Mouse (Mus musculus) heart, embryonic 10.5 days (tissue): Measurements from ENCODE around the gene Mvb12a. TPM values are rescaled to one million over a fixed set of nuclear protein-coding genes. Genes with fewer than 3 reads are reported as not detected.
A peak's percentile ranks its signal among the peaks of the same experiment; 100 is the strongest.

Experiments used
- DNase-seq: peaks from one replicate; pipeline ENCODE4 v3.0.0-alpha.2; 2017; ENCODE audit warnings: low spot score
- H3K27ac ChIP-seq: fragments of 300-500 bp; sonication (generic); 2 replicates; pipeline ENCODE4 v1.5.1; 2016; ENCODE audit warnings: mild to moderate bottlenecking
- H3K27me3 ChIP-seq: fragments of 300-500 bp; sonication (generic); 2 replicates; pipeline ENCODE4 v1.6.1; 2016; ENCODE audit warnings: mild to moderate bottlenecking; ENCODE audit not compliant: poor library complexity, insufficient read depth, severe bottlenecking
- H3K36me3 ChIP-seq: fragments of 300-500 bp; sonication (generic); 2 replicates; pipeline ENCODE4 v1.6.1; 2016; ENCODE audit warnings: mild to moderate bottlenecking, moderate library complexity
- H3K4me1 ChIP-seq: fragments of 300-500 bp; sonication (generic); 2 replicates; pipeline ENCODE4 v1.6.1; 2016; ENCODE audit warnings: mild to moderate bottlenecking
- H3K4me3 ChIP-seq: fragments of 300-500 bp; sonication (generic); 2 replicates; pipeline ENCODE4 v1.5.1; 2016; ENCODE audit warnings: mild to moderate bottlenecking, moderate library complexity
- H3K9me3 ChIP-seq: fragments of 300-500 bp; sonication (generic); 2 replicates; pipeline ENCODE4 v1.6.1; 2016; ENCODE audit warnings: mild to moderate bottlenecking, moderate library complexity
- WGBS: fragments of 180-500 bp; shearing (Covaris S2); methylation state at CpG from one replicate; pipeline ENCODE4 v1.1.7; 2016; 5-methylcytosine and 5-hydroxymethylcytosine counted together
- polyA plus RNA-seq: library from polyadenylated mRNA; unstranded; fragments of >200 nt; fragmentation: Nextera tagmentation; extraction: Ambion mirVana; gene quantifications from 2 replicates; pipeline ENCODE4 v1.2.1, GENCODE M21; 2016

Gene Mvb12a
- polyA plus RNA-seq: 71.9 and 75.6 TPM in 2 replicates

- Histone ChIP-seq H3K4me1 (peaks cover 15% of the 10 kb centered on the region), H3K4me3 (peak within 1 kb of the TSS; percentile 92), H3K36me3 (peaks cover 27% of the 10 kb centered on the region), H3K9me3 (no peaks in the 10 kb centered on the region), H3K27ac (peak within 1 kb of the TSS; percentile 89), H3K27me3 (no peaks in the 10 kb centered on the region)
- under 1% methylated on average over 54 of the region's 55 CpGs for WGBS
- DNase-seq: peak; percentile 100
Measured at GRCm38 (mm10) chr8:71542632-71543343, at the start of gene Mvb12a. Gene Mvb12a, plus strand, starts transcription at chr8:71542922.

DNA sequence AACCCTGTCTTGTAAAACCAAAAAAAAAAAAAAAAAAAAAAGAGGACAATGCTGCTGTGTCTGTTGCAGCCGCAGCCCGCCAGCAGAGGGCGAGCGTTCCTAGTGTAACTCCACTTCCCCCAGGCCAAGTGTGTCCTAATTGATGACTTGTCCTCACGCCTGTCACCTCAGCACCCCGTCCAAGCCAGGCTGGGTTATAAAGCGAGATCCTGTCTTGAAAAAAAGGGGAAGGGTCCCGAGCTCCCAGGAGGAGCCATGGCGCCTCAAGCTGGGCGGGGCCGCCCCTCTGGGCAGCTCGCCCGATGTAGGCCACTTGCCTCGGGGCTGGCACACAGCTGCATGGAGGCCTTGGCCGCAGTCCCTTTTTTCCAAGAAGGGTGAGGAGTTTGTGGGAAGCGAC, 47.7 kb upstream of the Mvb12a start:
- peak overlapping the region; percentile 24; the same call in 1 of the 2 replicates for H3K4me3 ChIP-seq
- H3K27me3 ChIP-seq: no peaks in the 10 kb centered on the region
- peaks cover 52% of the 10 kb centered on the region for H3K4me1 ChIP-seq
- peaks cover 43% of the 10 kb centered on the region for H3K36me3 ChIP-seq
- H3K27ac ChIP-seq: peak overlapping the region; percentile 69; the same call in 1 of the 2 replicates
- WGBS: 24% methylated on average over 16 of the region's 16 CpGs
- peak; percentile 83 for DNase-seq
- H3K9me3 ChIP-seq: no peaks in the 10 kb centered on the region

- Histone ChIP-seq H3K4me3 (no peak overlapping the region), H3K9me3 (no peaks in the 10 kb centered on the region), H3K4me1 (peaks cover 54% of the 10 kb centered on the region), H3K36me3 (peaks cover 36% of the 10 kb centered on the region), H3K27me3 (no peaks in the 10 kb centered on the region), H3K27ac (peak overlapping the region; percentile 56; the same call in 1 of the 2 replicates)
- 89% methylated on average over 5 of the region's 5 CpGs for WGBS
- DNase-seq: no peak
Measured at GRCm38 (mm10) chr8:71495811-71496210, 46.9 kb upstream of the Mvb12a start.

DNA sequence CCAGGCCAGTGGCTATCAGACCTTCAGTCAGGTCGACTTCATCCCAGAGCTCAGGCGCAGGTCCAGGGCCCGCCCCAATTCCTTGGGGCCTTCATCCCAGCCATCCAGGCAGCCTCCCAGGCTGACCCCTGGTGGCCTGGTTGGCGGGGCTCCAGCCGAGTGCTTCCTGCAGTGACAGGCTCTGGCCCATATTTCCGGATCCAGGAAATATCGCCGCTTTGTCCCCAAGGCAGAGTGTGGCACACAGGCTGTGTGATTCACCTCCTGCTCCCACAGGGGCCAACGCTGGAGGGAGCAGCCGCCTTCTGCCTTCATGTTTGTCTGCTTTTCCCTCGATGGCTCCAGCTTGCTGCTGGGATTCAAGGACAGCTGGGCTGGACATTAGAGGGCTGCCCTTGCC, 46.2 kb upstream of the Mvb12a start:
- DNase-seq: peak; percentile 82
- Histone ChIP-seq H3K9me3 (no peaks in the 10 kb centered on the region), H3K4me3 (no peak overlapping the region), H3K36me3 (peaks cover 29% of the 10 kb centered on the region), H3K27ac (peak overlapping the region; percentile 56; the same call in 1 of the 2 replicates), H3K4me1 (peaks cover 54% of the 10 kb centered on the region), H3K27me3 (no peaks in the 10 kb centered on the region)
- WGBS: 35% methylated on average over 11 of the region's 11 CpGs

DNA sequence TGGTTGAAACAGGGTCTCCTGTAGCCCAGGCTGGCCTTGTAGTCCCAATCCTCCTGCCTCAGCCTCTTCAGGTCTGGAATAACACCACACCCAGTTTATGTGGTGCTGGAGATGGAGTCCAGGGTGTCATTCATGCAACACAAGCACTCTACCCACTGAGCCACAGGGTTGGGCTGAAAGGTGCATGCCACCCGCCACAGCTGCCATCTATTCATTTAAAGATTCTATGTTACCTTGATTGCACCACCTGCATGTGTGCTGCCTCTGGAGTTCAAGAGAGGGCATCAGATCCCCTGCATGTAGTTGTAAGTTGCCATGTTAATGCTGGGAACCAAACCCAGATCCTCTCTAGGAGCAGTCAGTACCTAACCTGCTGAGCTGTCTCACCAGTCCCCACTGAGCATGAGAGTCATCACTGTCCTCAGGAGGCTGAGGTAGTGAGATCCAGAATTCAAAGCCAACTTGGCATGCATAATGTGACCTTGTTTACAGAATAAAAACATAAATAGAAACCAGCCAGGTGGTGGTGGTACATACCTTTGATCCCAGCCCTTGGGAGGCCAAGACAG, 45.6 kb upstream of the Mvb12a start:
- DNase-seq: no peak
- Histone ChIP-seq H3K27ac (peak overlapping the region; percentile 79; the same call in 1 of the 2 replicates), H3K27me3 (no peaks in the 10 kb centered on the region), H3K9me3 (no peaks in the 10 kb centered on the region), H3K4me3 (no peak overlapping the region), H3K36me3 (peaks cover 22% of the 10 kb centered on the region), H3K4me1 (peaks cover 54% of the 10 kb centered on the region)
- WGBS: 93% methylated on average over 1 of the region's 1 CpGs

GRCm38 (mm10) chr8:71497881-71498501, 44.7 kb upstream of the Mvb12a start:
- 14% methylated on average over 15 of the region's 15 CpGs for WGBS
- H3K4me3 ChIP-seq: peak overlapping the region; percentile 32
- peaks cover 14% of the 10 kb centered on the region for H3K36me3 ChIP-seq
- peak overlapping the region; percentile 79 for H3K27ac ChIP-seq
- DNase-seq: no peak
- H3K4me1 ChIP-seq: peaks cover 55% of the 10 kb centered on the region
- no peaks in the 10 kb centered on the region for H3K9me3 ChIP-seq
- no peaks in the 10 kb centered on the region for H3K27me3 ChIP-seq

DNA sequence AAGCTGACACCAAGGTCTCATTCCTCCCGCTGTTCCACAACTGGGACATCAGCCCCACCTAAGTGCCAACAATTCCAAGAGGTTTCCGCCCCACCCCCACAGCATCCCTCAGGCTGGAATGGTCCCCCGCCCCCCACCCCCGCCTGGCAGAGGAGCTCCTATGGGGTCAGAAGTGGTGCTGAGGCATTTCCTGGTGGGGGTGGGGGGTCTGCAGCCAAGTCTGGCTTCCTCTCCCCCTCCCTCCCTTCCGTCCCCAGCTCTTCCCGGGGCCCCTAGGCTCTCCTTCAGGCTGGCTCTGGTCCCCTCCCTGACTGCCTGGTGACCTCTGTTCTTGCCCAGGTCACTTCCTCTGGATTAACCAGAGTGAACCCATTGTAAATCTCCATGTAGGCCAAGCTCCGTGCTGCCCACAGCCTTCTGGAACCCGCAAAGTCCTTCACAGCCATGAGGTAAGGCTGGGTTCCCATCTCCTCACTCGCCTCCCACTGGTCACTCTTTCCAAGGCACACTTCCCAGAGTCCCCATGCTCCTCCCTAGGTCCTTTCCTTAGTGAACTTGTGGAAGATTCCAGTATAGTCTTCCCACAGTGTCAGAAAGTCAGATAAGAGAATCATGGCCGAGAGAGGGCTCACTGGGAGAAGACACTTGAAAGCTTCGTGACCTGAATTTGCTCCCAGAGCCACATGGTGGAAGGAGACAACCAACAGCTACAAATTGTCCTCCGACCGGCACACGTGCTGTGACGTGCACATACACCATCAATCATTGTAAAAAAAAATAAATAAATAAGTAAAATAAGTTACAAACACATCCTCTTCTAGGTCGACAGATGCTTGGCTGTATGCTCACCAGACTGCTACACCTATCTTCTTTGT, 43.7 kb upstream of the Mvb12a start:
- Histone ChIP-seq H3K27me3 (no peaks in the 10 kb centered on the region), H3K9me3 (no peaks in the 10 kb centered on the region), H3K36me3 (peaks cover 6% of the 10 kb centered on the region; the same call in 1 of the 2 replicates), H3K4me1 (peaks cover 59% of the 10 kb centered on the region), H3K27ac (peak overlapping the region; percentile 79), H3K4me3 (peak overlapping the region; percentile 32)
- 23% methylated on average over 16 of the region's 16 CpGs for WGBS
- DNase-seq: no peak

- Histone ChIP-seq H3K27me3 (peaks cover 42% of the 10 kb centered on the region), H3K4me3 (no peak overlapping the region), H3K9me3 (no peaks in the 10 kb centered on the region), H3K4me1 (peaks cover 33% of the 10 kb centered on the region), H3K27ac (no peak overlapping the region; the same call in 1 of the 2 replicates), H3K36me3 (0 out of 2 replicates have a peak, but pooled peaks cover 13% of the 10 kb centered on the region)
- 82% methylated on average over 4 of the region's 4 CpGs for whole genome bisulfite sequencing
- DNase-seq: no peak
Measured at GRCm38 (mm10) chr8:71504349-71504748, 38.4 kb upstream of the Mvb12a start.

- peaks cover 52% of the 10 kb centered on the region for H3K27me3 ChIP-seq
- H3K27ac ChIP-seq: no peak overlapping the region
- WGBS: 85% methylated on average over 4 of the region's 4 CpGs
- H3K9me3 ChIP-seq: no peaks in the 10 kb centered on the region
- no peak overlapping the region for H3K4me3 ChIP-seq
- peaks cover 27% of the 10 kb centered on the region for H3K4me1 ChIP-seq
- 0 out of 2 replicates have a peak, but pooled peaks cover 10% of the 10 kb centered on the region for H3K36me3 ChIP-seq
- no peak for DNase-seq
Measured at GRCm38 (mm10) chr8:71505326-71505725, 37.4 kb upstream of the Mvb12a start.

GRCm38 (mm10) chr8:71505979-71506378, 36.7 kb upstream of the Mvb12a start:
- Histone ChIP-seq H3K27me3 (peaks cover 58% of the 10 kb centered on the region), H3K36me3 (0 out of 2 replicates have a peak, but pooled peaks cover 10% of the 10 kb centered on the region), H3K9me3 (no peaks in the 10 kb centered on the region), H3K27ac (no peak overlapping the region), H3K4me1 (peaks cover 24% of the 10 kb centered on the region), H3K4me3 (no peak overlapping the region)
- WGBS: 72% methylated on average over 4 of the region's 4 CpGs
- DNase-seq: no peak

DNA sequence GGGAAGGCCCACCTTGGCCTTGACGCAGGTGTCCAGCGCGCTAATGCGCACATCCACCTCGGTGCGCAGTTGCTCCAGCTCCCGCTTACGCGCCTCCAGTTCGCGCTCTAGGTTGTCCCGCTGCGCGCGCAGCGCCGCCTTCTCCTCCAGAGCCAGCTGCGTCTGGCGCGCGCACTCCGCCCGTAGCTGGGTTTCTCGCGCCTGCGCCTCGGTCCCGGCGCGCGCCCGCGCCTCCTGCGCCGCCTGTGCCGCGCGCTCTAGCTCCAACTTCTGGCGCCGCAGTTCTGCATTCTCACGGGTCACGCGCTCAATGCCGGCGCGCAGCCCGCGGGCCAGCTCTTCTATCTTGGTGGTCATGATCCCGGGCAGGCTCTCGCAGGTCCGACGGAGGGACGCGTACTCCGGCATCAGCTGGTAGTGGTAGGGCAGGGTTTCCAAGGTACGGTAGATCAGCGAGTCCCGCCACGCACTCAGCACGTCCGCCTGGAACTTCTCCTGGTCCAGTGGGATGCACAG, 35.1 kb upstream of the Mvb12a start:
- 0 out of 2 replicates have a peak, but pooled peaks cover 10% of the 10 kb centered on the region for H3K36me3 ChIP-seq
- peak overlapping the region; percentile 61 for H3K4me3 ChIP-seq
- peaks cover 69% of the 10 kb centered on the region for H3K27me3 ChIP-seq
- no peak for DNase-seq
- peaks cover 33% of the 10 kb centered on the region for H3K4me1 ChIP-seq
- H3K9me3 ChIP-seq: no peaks in the 10 kb centered on the region
- H3K27ac ChIP-seq: peak overlapping the region; percentile 59; the same call in 1 of the 2 replicates
- under 1% methylated on average over 61 of the region's 61 CpGs for WGBS

DNA sequence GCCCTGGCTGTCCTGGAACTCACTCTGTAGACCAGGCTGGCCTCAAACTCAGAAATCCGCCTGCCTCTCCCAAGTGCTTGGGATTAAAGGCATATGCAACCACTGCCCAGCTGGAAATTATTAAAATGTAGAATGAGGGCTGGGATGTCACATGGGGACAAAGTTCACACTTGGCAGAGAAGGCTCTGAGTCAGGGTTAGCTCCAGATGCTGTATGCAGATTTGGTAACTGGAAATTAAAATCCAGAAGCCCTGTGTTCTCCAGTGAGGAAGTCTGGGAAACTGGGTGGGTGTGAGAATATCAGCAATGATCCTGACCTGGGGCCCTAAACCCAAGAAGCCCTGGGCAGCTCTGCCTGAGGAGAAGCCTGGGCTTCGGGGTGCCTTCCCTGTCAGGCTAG, 33.4 kb upstream of the Mvb12a start:
- no peaks in the 10 kb centered on the region for H3K9me3 ChIP-seq
- WGBS: 65% methylated on average over 2 of the region's 2 CpGs
- no peak for DNase-seq
- peak overlapping the region; percentile 64; the same call in 1 of the 2 replicates for H3K27ac ChIP-seq
- peaks cover 31% of the 10 kb centered on the region for H3K4me1 ChIP-seq
- 0 out of 2 replicates have a peak, but pooled peaks cover 10% of the 10 kb centered on the region for H3K36me3 ChIP-seq
- peak overlapping the region; percentile 53 for H3K4me3 ChIP-seq
- peaks cover 69% of the 10 kb centered on the region for H3K27me3 ChIP-seq
